15 mouse cellular contexts compared by ENCODE assay signal in genomic region chr12:110511856-110512433, GRCm38 (mm10).
DNase-seq lines count a peak whose midpoint lies in the region; ATAC-seq and TF ChIP-seq lines count a peak whose summit lies in the region.
"Had no signal": no experiment of that assay in that cellular context is flagged by ENCODE, and none has a peak within 500 bp of the region (broad histone marks: within the 10 kb centered on the region; RNA-seq: fewer than 3 reads in every experiment).

No protein-coding gene starts in this region.

- WGBS in hindbrain, embryonic 13.5 days: 66% methylated on average over 9 of the region's 9 CpGs
- 65% methylated on average over 9 of the region's 9 CpGs for WGBS in hindbrain, embryonic 16.5 days
- WGBS in lung, postnatal 0 days: 59% methylated on average over 9 of the region's 9 CpGs
- WGBS in stomach, embryonic 15.5 days: 54% methylated on average over 9 of the region's 9 CpGs

- peak; percentile 50 to 54 for DNase-seq in cerebellum, postnatal 25 days
- DNase-seq in cerebellum, adult 11 months: no peak
- DNase-seq in lung, postnatal 0 days (ENCODE audit: low spot score): no peak
- no peak for DNase-seq in lung, postnatal 10 days
- no peak for DNase-seq in gastrocnemius, adult 8-10 months (ENCODE audit: low spot score in 2 of 2)
- DNase-seq: adrenal gland, postnatal 14 days; heart, adult 18-20 months; kidney, adult 8-10 months; layer of hippocampus, adult 9-11 months; spleen, adult 18-20 months; thymus, adult 18-20 months had no signal

- peak; percentile 29; the same call in 1 of the 2 replicates for TF ChIP-seq CTCF in lung, postnatal 0 days (IDR thresholded peaks at IDR 0.05)

- TF ChIP-seq EP300 in lung, postnatal 0 days (IDR thresholded peaks at IDR 0.05): no peak

- no peak for ATAC-seq in hindbrain, embryonic 13.5 days (ENCODE audit: low FRiP score)
- no peak for ATAC-seq in hindbrain, embryonic 16.5 days
- ATAC-seq in lung, postnatal 0 days: 0 out of 2 replicates have a peak, but pooled peaks have one; percentile 14
- ATAC-seq in stomach, embryonic 15.5 days (ENCODE audit: insufficient read depth, low FRiP score, low read depth): no peak

- no peaks in the 10 kb centered on the region for H3K9me3 ChIP-seq in hindbrain, embryonic 13.5 days
- H3K9me3 ChIP-seq in hindbrain, embryonic 16.5 days (ENCODE audit: control insufficient read depth, low read length): no peaks in the 10 kb centered on the region
- H3K9me3 ChIP-seq in lung, postnatal 0 days (ENCODE audit: low read length): no peaks in the 10 kb centered on the region
- no peaks in the 10 kb centered on the region for H3K9me3 ChIP-seq in stomach, embryonic 15.5 days

- no peak overlapping the region for H3K4me2 ChIP-seq in hindbrain, embryonic 13.5 days
- H3K4me2 ChIP-seq in hindbrain, embryonic 16.5 days (ENCODE audit: low read length): no peak overlapping the region
- no peak overlapping the region for H3K4me2 ChIP-seq in lung, postnatal 0 days (replicated peaks; ENCODE audit: low read depth, low read length)
- no peak overlapping the region for H3K4me2 ChIP-seq in stomach, embryonic 15.5 days

- peaks cover 2% of the 10 kb centered on the region for H3K36me3 ChIP-seq in hindbrain, embryonic 13.5 days
- H3K36me3 ChIP-seq in hindbrain, embryonic 16.5 days (ENCODE audit: control insufficient read depth, insufficient read depth, low read length): no peaks in the 10 kb centered on the region
- H3K36me3 ChIP-seq in lung, postnatal 0 days (ENCODE audit: insufficient read depth, low read length): no peaks in the 10 kb centered on the region
- H3K36me3 ChIP-seq in stomach, embryonic 15.5 days: no peaks in the 10 kb centered on the region

- H3K27me3 ChIP-seq in hindbrain, embryonic 13.5 days: no peaks in the 10 kb centered on the region
- H3K27me3 ChIP-seq in hindbrain, embryonic 16.5 days (replicated peaks; ENCODE audit: control insufficient read depth, insufficient read depth, low read length): no peaks in the 10 kb centered on the region
- no peaks in the 10 kb centered on the region for H3K27me3 ChIP-seq in lung, postnatal 0 days (replicated peaks; ENCODE audit: insufficient read depth, low read length)
- no peaks in the 10 kb centered on the region for H3K27me3 ChIP-seq in stomach, embryonic 15.5 days (replicated peaks)

- peaks cover 60% of the 10 kb centered on the region for H3K4me1 ChIP-seq in hindbrain, embryonic 13.5 days (replicated peaks)
- H3K4me1 ChIP-seq in hindbrain, embryonic 16.5 days (ENCODE audit: control insufficient read depth, insufficient read depth, low read depth, low read length): peaks cover 42% of the 10 kb centered on the region
- H3K4me1 ChIP-seq in lung, postnatal 0 days (ENCODE audit: insufficient read depth, low read depth, low read length): peaks cover 20% of the 10 kb centered on the region
- peaks cover 42% of the 10 kb centered on the region for H3K4me1 ChIP-seq in stomach, embryonic 15.5 days

- peak overlapping the region; percentile 60 for H3K27ac ChIP-seq in hindbrain, embryonic 13.5 days
- no peak overlapping the region for H3K27ac ChIP-seq in hindbrain, embryonic 16.5 days (ENCODE audit: low read depth, low read length)
- no peak overlapping the region for H3K27ac ChIP-seq in lung, postnatal 0 days (ENCODE audit: low read length)
- H3K27ac ChIP-seq in stomach, embryonic 15.5 days: peak overlapping the region; percentile 42

- H3K9ac ChIP-seq in hindbrain, embryonic 13.5 days: no peak overlapping the region
- no peak overlapping the region for H3K9ac ChIP-seq in hindbrain, embryonic 16.5 days (ENCODE audit: low read depth, low read length)
- H3K9ac ChIP-seq in lung, postnatal 0 days (replicated peaks; ENCODE audit: low read depth): no peak overlapping the region
- no peak overlapping the region for H3K9ac ChIP-seq in stomach, embryonic 15.5 days

- H3K4me3 ChIP-seq in hindbrain, embryonic 13.5 days: no peak overlapping the region
- H3K4me3 ChIP-seq in hindbrain, embryonic 16.5 days (ENCODE audit: low read length): no peak overlapping the region
- no peak overlapping the region for H3K4me3 ChIP-seq in lung, postnatal 0 days (ENCODE audit: low read depth, low read length)
- H3K4me3 ChIP-seq in stomach, embryonic 15.5 days (replicated peaks): no peak overlapping the region
- H3K4me3 ChIP-seq: erythroblast, embryonic 14.5 days had no signal

Comparison
In these comparisons a context has a peak if more than half of its experiments do, and no peak if none do; other contexts are left out.
1. DNase-seq: peak in cerebellum, postnatal 25 days (2 of 2); none in cerebellum, adult 11 months (single experiment), lung, postnatal 0 days (single experiment), lung, postnatal 10 days (single experiment) and gastrocnemius, adult 8-10 months (0 of 2).
2. H3K27ac ChIP-seq: peak in hindbrain, embryonic 13.5 days (single experiment) and stomach, embryonic 15.5 days (single experiment); none in hindbrain, embryonic 16.5 days (single experiment) and lung, postnatal 0 days (single experiment).